Mouse (Mus musculus) granulocyte monocyte progenitor cell, adult 5-6 weeks (primary cell): Measurements from ENCODE around the gene Chpt1. TPM values are rescaled to one million over a fixed set of nuclear protein-coding genes. Genes with fewer than 3 reads are reported as not detected.
A peak's percentile ranks its signal among the peaks of the same experiment; 100 is the strongest.
"Not testable (repeated sequence)": the region's sequence is repeated elsewhere in the genome, so short reads cannot be mapped to it uniquely, and the experiment has no call there.

Source experiments
- ATAC-seq: replicated peaks from 2 replicates; pipeline ENCODE4 v1.8.0; 2016; ENCODE audit warnings: mild to moderate bottlenecking, moderate TSS enrichment, inconsistent platforms; ENCODE audit not compliant: poor library complexity, severe bottlenecking
- total RNA-seq, 2 experiments: library from RNA; stranded (forward) in 1 of 2; stranded (reverse) in 1 of 2; fragments of 200-712, 200-1000 nt in 1 of 2; fragments of >200 nt in 1 of 2; fragmentation: Nextera tagmentation in 1 of 2; gene quantifications; 2 replicates each; pipeline ENCODE4 v1.2.3; 2014 to 2017

Gene Chpt1
- total RNA-seq (2014; fragmentation: Nextera tagmentation) (13.3 and 30.8 TPM in 2 replicates), total RNA-seq (2017) (23.8 and 31.7 TPM in 2 replicates)

DNA sequence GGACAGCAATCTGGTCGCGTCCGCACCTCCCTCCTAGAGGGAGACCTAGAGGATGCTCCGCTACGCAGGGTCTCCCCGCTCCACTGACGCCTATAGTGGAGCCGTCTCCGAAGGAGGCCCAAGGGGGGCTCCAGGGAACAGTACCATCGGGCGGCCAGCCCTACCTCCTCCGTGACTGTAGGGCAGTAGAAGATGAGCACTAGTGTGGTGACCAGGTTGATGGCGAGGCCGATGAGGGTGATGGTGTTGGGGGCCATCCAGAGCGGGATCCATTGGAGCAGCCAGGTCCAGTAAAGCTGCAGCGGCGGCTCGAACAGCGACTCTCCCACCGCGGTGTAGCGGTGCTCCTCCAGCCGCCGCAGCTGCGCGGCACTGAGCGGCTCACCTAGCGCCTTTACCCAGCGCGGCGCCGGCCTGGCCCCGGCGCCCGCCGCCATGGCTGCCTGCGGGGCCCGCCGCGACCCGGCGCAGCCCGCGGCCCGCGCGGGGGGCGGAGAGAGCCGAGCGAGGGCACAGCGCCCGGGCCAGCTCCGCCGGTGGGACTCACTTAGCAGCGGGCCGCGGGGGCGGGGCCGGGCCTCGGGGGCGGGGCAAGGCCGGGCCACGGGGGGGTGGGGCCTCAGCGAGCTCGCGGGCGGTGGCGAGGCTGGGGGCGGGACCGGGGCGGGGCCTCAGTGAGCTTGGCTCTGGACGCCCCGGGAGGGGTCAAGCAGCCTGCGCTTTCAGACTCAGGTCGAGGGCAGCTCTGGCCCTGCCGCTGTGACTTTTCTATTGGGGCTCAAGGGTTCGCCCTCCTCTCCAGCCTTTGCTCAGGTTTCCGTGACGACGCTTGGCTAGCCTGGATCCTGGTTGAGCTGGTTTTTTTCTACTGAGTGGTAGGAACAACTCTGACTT is at the start of gene Chpt1:
Chpt1 (minus strand) TSS at position 653 of the 894 bp plus-strand sequence.
- ATAC-seq = peak; percentile 64

DNA sequence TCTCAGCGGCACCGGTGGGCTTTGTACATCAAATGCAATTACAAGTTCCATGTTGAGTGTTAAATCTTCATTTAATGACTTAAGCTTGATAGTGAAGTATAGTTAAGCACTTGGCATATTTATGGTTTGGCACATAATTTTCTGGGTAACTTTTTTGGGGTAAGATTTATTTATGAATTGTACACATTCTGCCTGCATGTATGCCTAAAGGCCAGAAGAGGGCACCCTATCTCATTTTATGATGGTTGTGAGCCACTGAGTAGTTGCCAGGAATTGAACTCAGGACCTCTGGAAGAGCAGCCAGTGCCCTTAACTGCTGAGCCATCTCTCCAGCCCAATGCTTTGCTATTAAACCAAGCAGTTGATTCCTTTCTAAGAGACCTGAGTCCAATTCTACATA is 48.9 kb upstream of the Chpt1 start:
- ATAC-seq = peak; percentile 50; the same call in 1 of the 2 replicates

DNA sequence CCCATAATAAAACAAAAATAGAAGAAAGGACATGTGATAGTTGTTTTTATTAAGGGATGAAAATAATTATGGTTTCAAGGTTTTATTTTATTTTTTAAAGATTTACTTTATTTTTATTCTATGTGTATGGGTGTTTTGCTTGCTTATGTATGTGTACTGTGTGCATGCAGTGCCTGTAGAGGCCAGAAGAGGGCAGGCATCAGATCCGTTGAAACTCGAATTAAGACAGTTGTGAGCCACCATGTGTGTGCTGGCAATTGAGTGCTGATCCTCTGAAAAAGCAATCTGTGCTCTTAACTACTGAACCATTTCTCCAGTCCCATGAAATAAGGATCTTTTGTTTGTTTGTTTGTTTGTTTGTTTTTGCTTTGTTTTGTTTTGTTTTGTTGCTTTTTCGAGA is 46.4 kb upstream of the Chpt1 start:
- ATAC-seq = no peak; the same call in 1 of the 2 replicates

DNA sequence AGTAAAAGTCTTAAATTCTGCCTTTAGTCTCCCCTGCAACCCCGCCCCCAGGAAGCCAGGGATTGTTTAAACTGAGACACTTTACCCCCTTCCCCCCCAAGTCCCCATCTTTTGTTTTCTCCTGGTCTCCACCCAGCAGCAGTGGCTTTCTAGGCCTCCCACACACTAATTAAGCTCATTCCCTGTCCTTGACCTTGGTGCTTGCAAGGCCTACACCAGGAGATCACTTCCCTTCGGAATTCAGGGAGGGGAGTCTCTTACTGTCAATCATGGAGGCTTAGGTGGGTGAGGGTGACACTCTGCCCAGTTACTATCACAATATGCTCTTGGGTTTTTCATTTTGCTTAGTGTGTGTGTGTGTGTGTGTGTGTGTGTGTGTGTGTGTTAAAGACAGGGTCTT is 43.8 kb upstream of the Chpt1 start:
- ATAC-seq = no peak

DNA sequence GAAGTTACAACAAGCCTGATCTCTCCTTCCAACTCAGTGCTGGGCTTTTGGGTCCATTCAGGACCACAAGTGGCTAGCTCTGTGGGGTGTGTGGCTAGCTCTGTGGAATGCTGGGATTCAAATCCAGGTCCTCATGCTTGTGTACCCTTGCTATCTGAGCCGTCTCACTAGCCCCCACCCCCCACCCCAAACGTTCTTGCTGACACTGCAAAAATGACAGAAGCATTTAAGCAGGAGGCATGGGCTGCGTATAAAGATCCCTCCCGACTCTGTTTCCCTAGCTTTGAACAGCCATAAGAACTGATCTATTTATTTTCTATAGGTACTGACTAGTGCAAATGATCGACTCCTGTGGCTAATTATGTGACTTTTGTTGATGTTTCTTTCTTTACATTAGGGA is 26.8 kb upstream of the Chpt1 start:
- ATAC-seq = no peak

DNA sequence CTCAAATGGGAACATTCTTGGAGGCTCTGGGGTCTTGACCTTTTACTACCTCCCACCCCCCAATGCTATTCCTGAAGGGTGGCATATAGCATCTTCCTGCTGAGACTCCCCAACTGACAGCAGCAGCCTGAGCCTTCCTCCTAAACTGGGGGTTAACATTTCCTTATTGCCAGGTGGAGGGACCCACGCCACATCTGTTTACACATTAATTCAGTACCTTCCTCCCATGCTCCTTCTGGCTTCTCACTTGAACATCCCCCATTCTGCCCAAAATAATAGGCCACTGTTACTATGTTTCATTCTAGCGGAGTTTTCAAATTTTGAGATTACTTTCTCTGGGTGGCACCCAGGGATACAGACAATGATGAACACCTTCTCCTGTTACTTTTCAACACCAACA is 20.1 kb upstream of the Chpt1 start:
- no peak for ATAC-seq

DNA sequence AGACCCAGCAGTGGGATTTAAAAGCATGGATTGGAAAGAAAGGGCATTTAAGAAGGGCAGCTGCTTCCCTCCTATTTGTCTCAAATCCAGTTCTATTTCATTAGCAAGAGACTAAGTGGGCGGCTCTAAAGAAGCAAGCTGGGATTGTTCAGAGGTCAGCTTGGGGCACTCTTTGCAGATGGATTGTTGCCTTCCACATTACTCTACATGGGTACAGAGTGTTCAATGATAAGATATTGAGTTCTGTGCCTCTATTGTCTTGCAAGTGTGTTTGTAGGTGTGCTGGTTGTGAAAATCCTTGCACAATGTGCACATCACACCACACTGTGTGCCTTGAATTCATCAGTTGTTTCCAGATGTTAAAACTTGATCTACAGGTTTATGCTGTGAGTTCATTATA is 19.3 kb upstream of the Chpt1 start:
- ATAC-seq = no peak

DNA sequence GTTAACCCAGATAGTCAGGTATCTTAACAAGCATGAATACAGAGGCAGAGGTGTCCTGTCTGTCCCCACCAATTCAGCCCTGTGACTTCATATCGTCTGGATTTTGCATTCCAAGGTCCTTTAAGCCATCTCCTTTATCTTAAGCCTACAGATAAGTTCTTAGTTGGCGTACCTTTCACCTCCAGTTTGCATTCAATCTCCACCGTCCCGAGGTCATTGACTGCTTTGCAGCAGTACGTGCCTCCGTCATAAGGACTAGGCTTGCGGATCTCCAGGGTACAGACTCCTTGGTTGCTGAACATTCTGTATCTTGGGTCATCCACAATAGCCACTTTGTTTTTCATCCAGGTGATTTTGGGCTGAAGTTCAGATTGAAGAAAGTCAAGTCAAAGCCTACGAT is 18.9 kb upstream of the Chpt1 start:
- ATAC-seq = no peak

DNA sequence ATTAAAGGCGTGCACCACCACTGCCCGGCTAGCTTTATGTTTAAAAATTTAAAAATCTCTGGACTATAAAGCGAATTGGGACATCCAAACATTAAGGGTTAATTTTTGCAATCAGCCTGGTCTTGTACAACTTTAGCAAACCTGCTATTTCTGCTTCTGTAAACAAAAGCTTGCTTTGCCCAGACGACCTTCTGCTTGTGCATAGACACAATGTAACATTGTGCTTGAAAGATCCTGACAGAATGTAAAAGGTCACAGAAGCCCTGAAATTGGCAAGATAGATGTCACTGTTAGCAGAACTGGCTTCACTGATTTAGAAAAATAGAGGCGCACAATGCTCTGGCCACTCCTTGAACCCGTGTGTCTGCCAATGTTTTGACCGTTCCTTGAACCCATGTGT is 11.2 kb upstream of the Chpt1 start:
- ATAC-seq = not testable (repeated sequence)

DNA sequence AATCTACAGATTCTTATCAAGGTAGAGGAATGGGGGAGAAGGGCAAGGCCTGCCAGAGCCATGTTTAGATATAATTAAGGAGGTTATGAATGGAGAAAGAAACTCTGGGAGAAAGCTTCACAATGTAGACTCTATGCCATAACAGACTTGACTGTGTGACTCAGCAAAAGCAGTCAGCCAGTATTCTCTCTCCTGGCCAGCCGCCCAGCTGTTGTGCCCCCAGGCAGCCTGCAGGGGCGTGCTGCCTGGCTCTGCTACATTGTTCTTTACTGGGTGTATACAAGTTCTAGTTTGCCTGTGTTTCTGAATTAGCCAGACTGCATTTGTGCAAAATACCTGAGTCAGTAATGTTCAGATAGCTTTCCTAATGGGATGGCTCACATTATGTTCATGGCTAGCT is 10.6 kb upstream of the Chpt1 start:
- ATAC-seq = peak; percentile 94

DNA sequence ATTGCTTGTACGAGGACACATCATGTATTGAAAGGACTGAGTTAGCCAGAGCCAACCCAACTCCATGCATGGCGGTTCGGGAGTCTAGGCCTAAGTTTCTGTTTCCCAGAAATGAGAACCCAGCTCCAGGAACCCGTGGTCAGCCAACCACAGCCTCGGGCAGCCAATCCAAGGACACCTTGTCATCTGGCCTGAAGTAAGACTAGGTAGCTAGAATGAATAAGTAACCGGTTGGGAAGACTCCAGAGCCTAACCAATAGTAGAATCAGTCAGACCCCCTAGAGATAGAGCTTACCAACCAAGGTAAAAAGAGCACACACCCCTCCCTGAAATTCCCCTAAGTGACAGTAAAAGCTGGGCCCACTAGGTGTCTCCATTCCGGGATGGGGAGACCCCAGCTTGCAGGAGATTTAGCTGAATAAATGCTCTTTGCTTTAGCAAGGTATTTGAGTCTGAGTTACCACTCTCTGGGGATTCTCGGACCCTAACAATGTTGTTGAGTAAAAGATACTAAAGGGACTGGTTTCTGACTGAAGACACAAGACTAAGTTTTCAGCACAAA is 9.8 kb upstream of the Chpt1 start:
- ATAC-seq = peak; percentile 49

DNA sequence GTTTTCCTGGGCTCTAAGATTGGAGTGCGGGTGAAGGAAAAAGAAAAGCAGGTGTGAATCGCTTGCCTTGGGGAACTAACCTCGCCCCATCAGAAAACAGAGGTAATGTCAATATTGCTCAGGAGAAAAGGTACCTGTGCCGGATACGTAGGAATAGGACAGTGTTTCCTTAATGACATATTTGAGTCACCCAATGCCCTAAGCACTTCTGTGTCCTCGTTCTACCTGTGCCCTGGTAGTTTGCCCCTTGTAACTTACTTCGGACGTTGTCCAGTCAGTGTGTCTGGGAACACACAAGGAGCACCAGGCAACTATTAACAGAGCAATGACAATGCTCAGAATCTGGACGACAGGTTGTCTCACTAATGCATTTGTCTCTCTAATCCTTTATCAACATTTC is 7.5 kb upstream of the Chpt1 start:
- no peak for ATAC-seq

DNA sequence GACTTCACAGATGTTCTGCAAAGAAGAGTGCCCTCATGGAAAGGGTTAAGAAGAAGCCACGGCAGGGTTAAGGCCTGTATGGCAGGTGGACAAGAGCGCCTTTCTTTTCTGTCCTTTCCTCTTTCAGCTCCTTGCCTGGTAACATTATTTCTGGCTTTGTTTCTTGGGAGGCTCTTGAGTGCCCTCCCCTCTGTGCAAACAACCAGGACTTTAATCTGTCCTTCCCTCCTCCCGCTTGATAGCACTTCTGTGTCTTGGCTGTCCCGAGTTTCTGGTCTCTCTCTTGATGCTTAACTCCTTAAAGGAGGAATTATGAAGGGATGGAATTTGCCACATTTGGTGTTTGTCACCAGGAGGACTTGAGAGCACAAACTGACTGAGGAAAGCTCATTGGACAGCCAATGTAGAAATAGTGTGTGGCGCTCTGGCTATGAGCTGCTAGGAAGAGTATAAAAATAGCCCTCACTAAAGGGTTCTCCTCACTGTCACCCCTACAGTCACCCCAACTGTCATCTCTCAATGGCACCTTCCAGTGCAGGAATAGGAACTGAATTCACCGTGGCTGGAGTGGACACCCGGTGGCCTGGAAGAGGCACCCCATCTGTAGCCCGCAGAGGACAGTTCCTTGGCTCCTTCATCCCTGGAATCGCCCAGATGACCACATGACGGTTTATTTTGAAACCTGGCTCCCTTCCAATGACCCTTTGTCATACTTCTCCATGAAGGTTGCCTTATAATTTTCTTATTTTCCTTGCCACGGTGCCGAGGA is 6.8 kb upstream of the Chpt1 start:
- peak; percentile 34 for ATAC-seq

DNA sequence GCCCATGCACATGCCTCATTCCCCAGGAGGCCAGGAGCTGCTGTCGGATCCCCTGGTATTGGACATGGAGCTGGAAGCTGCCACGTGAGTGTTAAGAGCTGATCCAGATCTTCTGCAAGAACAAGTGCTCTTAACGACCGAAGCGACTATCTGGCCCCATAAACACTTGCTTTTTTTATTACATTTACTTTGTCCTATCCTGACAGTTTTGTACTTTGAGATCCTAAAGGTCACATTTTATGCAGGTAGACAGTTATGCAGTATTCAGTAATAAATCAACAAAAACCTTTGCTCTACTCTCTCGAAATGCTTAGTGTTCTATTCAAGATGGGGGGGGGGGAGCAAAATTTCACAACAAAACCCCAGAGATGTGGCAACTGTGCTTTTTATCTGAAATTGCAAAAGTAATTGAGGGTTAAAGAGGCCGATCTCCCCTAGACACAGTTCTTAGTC is 3.8 kb upstream of the Chpt1 start:
- ATAC-seq = peak; percentile 26

DNA sequence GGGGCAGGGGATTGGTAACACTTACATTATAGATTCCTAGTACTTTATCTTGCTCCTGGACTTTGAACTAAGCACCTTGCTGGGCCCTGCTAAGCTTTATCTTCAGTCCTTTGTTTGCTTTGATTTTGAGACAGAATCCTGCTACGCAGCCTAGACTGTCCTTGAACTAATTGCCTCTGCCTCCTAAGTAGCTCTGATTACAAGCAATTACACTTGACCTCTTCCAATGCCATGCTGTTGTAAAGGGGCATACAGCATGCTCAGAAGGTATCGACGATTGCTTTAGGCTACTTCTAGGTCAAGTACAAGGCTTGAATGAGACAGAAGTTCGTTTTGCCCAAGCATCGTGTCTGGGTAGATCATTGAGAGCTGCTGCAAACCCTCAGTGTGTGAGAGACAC is 1.4 kb upstream of the Chpt1 start:
- ATAC-seq = no peak

DNA sequence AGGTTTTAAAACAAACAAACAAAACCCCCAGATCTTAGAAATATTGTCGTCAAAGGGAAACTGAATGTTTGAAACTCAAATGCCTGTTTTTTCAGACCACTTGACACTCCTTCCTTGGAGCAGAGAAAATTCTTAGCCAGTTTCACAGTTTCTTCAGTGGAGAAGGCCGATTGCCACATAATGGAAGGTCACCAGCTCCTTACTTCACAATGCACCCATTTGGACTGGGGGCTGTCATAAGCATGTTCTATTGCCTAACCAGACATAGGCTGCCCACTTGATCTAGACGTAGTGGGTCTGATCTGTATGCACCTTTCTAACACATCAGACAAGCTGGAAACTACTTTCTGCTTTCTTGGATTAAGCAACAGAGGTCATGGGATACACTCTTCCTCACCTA is 608 bp upstream of the Chpt1 start:
- ATAC-seq = peak; percentile 81

DNA sequence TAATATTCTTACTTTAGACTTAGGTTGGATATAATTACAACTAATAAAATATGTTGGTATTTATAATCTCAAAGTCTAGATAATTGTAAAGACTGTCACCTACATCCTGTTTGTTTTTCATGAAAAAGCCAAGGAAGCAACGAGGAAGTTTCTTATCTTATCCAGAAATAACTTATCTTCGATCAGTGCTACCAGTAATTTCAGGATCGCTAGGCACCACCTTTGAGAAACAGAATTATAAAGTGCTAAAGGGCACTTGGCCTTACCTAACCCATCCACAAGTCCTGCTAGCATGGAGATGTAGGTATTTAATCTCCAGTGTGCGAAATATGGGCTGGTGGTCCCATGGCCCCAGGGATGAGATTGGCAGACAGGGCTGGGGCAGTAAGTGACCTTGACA is 954 bp downstream of the Chpt1 start:
- ATAC-seq = no peak

DNA sequence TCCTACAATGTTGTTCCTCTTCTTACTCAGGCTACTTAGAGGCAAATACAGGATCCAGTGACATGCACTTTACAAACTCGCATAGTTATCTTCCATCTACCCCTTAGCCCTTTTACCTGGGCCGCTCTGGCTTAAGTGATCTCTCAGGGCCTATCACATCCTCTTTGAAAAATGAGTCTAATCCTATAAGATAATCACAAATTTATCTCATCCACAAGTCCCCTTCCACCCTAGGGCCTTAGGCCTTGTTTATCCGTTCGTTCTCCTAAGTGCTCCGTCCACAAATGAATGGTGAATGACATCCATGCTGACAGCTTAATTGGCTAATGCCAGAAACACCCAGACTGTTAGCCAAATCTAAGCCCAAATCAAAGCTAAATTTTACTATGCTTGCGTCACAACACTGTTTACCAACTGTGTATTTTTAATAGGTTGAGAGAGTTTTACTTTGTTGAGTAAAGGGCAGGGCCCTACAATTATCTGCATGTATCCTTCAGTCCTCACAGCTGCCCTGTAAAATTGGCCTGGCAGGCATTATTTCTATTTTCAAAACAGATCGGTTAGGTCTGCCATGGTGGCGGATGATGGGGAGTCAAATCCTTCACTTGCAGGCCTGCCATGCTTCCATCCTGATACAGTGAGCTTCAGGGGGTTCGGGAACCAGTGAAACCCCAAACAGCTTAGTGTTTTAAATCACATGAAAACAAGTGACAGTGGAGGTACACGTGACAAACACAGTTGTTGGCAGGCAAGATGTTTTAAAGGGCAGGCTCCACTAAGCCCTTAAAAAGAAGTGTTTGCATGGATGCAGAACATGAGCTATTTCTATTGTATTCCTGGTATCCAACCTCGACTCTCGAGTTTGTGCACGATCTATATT is 1.7 kb downstream of the Chpt1 start:
- ATAC-seq = no peak

DNA sequence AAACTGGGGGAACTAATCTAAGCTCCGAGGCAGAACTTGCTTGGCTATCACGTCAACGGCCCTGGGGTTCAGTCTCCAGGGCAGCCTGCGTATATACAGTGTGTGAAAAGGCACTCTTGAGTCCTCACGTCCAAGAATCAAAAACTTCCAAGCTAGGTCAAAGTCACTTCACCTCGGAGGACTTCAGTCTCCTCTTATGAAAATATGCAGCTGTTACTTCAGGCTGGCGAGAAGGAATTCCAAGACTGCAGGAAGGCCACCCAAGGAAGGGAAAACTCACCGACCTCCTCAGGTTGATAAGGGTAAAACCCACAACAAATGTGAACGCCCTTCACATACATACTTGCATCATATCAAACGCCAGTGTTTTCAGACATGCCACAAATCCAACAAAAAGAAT is 2.5 kb downstream of the Chpt1 start:
- no peak for ATAC-seq

DNA sequence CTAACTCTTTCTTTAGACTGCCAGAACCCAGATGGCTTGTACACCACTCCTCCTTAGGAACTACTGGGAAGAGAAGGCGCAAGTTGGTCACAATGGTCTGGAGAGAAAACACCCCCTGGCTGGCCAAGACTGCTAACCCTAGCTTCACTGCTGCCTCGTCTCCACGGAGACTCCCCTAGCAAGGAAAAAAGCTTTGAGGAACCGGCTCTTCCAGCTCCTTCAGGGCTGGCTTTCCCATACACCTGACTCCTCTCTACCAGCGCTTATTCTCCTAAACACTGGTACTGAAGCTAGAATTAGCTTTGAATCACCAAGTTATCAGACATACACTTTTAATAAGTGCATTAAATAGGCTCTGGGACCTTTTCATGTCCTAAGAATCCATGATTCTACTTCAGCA is 3.9 kb downstream of the Chpt1 start:
- ATAC-seq = no peak
